Mouse (Mus musculus) heart, postnatal 0 days (tissue): ENCODE results near the gene Prdm2. TPM values are rescaled to one million over a fixed set of nuclear protein-coding genes. Genes with fewer than 3 reads are reported as not detected.

ENCODE experiments used
- ATAC-seq: fragments of 200-750 bp; cut with Nextera tagmentation; 2 replicates; pipeline ENCODE4 v1.8.0; 2017; ENCODE audit warnings: low read depth, moderate number of reproducible peaks, moderate library complexity; ENCODE audit not compliant: insufficient read depth
- DNase-seq: peaks from one replicate; pipeline ENCODE4 v3.0.0-alpha.2; 2016; ENCODE audit warnings: low spot score
- H3K27ac ChIP-seq: fragments of 300-500 bp; sonication (generic); 2 replicates; pipeline ENCODE4 v1.5.1; 2014; ENCODE audit warnings: low read depth, mild to moderate bottlenecking
- H3K27me3 ChIP-seq: fragments of 300-500 bp; sonication (generic); 2 replicates; pipeline ENCODE4 v1.6.1; 2014; ENCODE audit warnings: low read length, mixed read lengths; ENCODE audit not compliant: control insufficient read depth, insufficient read depth
- H3K36me3 ChIP-seq: fragments of 300-500 bp; sonication (generic); replicated peaks from 2 replicates; pipeline ENCODE4 v1.6.1; 2014; ENCODE audit warnings: low read length, mixed read lengths; ENCODE audit not compliant: control insufficient read depth, insufficient read depth
- H3K4me1 ChIP-seq: fragments of 300-500 bp; sonication (generic); 2 replicates; pipeline ENCODE4 v1.6.1; 2014; ENCODE audit warnings: antibody characterized with exemption; ENCODE audit not compliant: control insufficient read depth, insufficient read depth
- H3K4me2 ChIP-seq: fragments of 300-500 bp; sonication (generic); 2 replicates; pipeline ENCODE4 v1.6.1; 2014; ENCODE audit warnings: low read depth, mild to moderate bottlenecking, low read length, moderate library complexity
- H3K4me3 ChIP-seq: fragments of 300-500 bp; sonication (generic); 2 replicates; pipeline ENCODE4 v1.5.1; 2014; ENCODE audit warnings: low read depth, low read length
- H3K9ac ChIP-seq: fragments of 300-500 bp; sonication (generic); replicated peaks from 2 replicates; pipeline ENCODE4 v1.6.1; 2014; ENCODE audit warnings: low read depth, low read length, mixed read lengths
- H3K9me3 ChIP-seq: fragments of 300-500 bp; sonication (generic); replicated peaks from 2 replicates; pipeline ENCODE4 v1.6.1; 2016; ENCODE audit warnings: low read length; ENCODE audit not compliant: control insufficient read depth
- CTCF ChIP-seq: IDR thresholded peaks from 2 replicates; pipeline ENCODE4 v1.5.1; 2016; ENCODE audit warnings: antibody characterized with exemption, control low read depth, low read depth
- EP300 ChIP-seq: IDR thresholded peaks from 2 replicates; pipeline ENCODE4 v1.6.1; 2016; ENCODE audit warnings: antibody characterized with exemption, low read depth
- WGBS: fragments of 180-500 bp; shearing (Covaris S2); extraction: QIAGEN DNeasy Blood & Tissue Kit; methylation state at CpG from one replicate; pipeline ENCODE4 v1.1.7; 2014; 5-methylcytosine and 5-hydroxymethylcytosine counted together
- polyA plus RNA-seq: library from polyadenylated mRNA; unstranded; fragments of >200 nt; fragmentation: Nextera tagmentation; extraction: Ambion mirVana; gene quantifications from 2 replicates; pipeline ENCODE4 v1.2.1, GENCODE M21; 2015
- total RNA-seq: library from RNA; depleted of rRNA; stranded (reverse); fragments of >200 nt; gene quantifications from 2 replicates; pipeline ENCODE4 v1.2.3, GENCODE M21; 2014; ENCODE audit warnings: low replicate concordance

Prdm2 gene
- total and polyA plus RNA-seq, 2 experiments from 2014 or later: 5.5 to 5.8 TPM

- TF ChIP-seq EP300: no peak
- TF ChIP-seq CTCF: no peak
- Histone ChIP-seq H3K4me1 (no peaks in the 10 kb centered on the region), H3K4me2 (no peak overlapping the region), H3K9ac (no peak overlapping the region), H3K4me3 (no peak overlapping the region), H3K36me3 (no peaks in the 10 kb centered on the region), H3K9me3 (no peaks in the 10 kb centered on the region), H3K27ac (no peak overlapping the region), H3K27me3 (no peaks in the 10 kb centered on the region)
- no peak for ATAC-seq
- no peak for DNase-seq
- 85% methylated on average over 5 of the region's 5 CpGs for WGBS
Measured at GRCm38 (mm10) chr4:143194328-143194727, 18.5 kb downstream of the Prdm2 start.

- WGBS: 80% methylated on average over 6 of the region's 6 CpGs
Measured at GRCm38 (mm10) chr4:143193164-143193563, 19.6 kb downstream of the Prdm2 start.

GRCm38 (mm10) chr4:143191783-143192182, 21.0 kb downstream of the Prdm2 start:
- H3K27ac ChIP-seq: no peak overlapping the region
- H3K4me1 ChIP-seq: peaks cover 6% of the 10 kb centered on the region; the same call in 1 of the 2 replicates
- no peak for DNase-seq
- H3K27me3 ChIP-seq: no peaks in the 10 kb centered on the region
- no peak overlapping the region for H3K9ac ChIP-seq
- 80% methylated on average over 3 of the region's 3 CpGs for WGBS
- no peak for ATAC-seq
- H3K36me3 ChIP-seq: no peaks in the 10 kb centered on the region
- no peak overlapping the region for H3K4me2 ChIP-seq
- no peaks in the 10 kb centered on the region for H3K9me3 ChIP-seq
- H3K4me3 ChIP-seq: no peak overlapping the region
- TF ChIP-seq CTCF (no peak), EP300 (no peak)

More at GRCm38 (mm10) chr4:143193164-143193563, 19.6 kb downstream of the Prdm2 start:
- H3K4me2 ChIP-seq: no peak overlapping the region
- ATAC-seq (no peak), DNase-seq (no peak)
- H3K36me3 ChIP-seq: no peaks in the 10 kb centered on the region
- no peak overlapping the region for H3K27ac ChIP-seq
- H3K9me3 ChIP-seq: no peaks in the 10 kb centered on the region
- peaks cover 6% of the 10 kb centered on the region; the same call in 1 of the 2 replicates for H3K4me1 ChIP-seq
- no peak overlapping the region for H3K4me3 ChIP-seq
- no peaks in the 10 kb centered on the region for H3K27me3 ChIP-seq
- H3K9ac ChIP-seq: no peak overlapping the region
- no peak for TF ChIP-seq CTCF
- TF ChIP-seq EP300: no peak

- no peaks in the 10 kb centered on the region for H3K36me3 ChIP-seq
- no peak overlapping the region for H3K27ac ChIP-seq
- no peaks in the 10 kb centered on the region for H3K9me3 ChIP-seq
- H3K4me3 ChIP-seq: no peak overlapping the region
- no peaks in the 10 kb centered on the region for H3K27me3 ChIP-seq
- ATAC-seq: no peak
- 35% methylated on average over 4 of the region's 4 CpGs for WGBS
- peaks cover 6% of the 10 kb centered on the region; the same call in 1 of the 2 replicates for H3K4me1 ChIP-seq
- peak overlapping the region; percentile 31 for H3K4me2 ChIP-seq
- no peak for DNase-seq
- no peak for TF ChIP-seq EP300
- no peak for TF ChIP-seq CTCF
- H3K9ac ChIP-seq: no peak overlapping the region
Measured at GRCm38 (mm10) chr4:143190657-143191056, 22.1 kb downstream of the Prdm2 start.

- WGBS: 53% methylated on average over 5 of the region's 5 CpGs
- H3K4me1 ChIP-seq: peaks cover 6% of the 10 kb centered on the region; the same call in 1 of the 2 replicates
- ATAC-seq: no peak; the same call in 1 of the 2 replicates
- H3K9ac ChIP-seq: no peak overlapping the region
- no peak overlapping the region for H3K4me2 ChIP-seq
- no peaks in the 10 kb centered on the region for H3K36me3 ChIP-seq
- TF ChIP-seq CTCF (no peak), EP300 (no peak)
- no peak for DNase-seq
- no peak overlapping the region for H3K27ac ChIP-seq
- no peaks in the 10 kb centered on the region for H3K9me3 ChIP-seq
- H3K4me3 ChIP-seq: no peak overlapping the region
- no peaks in the 10 kb centered on the region for H3K27me3 ChIP-seq
Measured at GRCm38 (mm10) chr4:143188571-143189191, 24.1 kb downstream of the Prdm2 start.

GRCm38 (mm10) chr4:143186066-143186465, 26.7 kb downstream of the Prdm2 start:
- no peak for DNase-seq
- H3K36me3 ChIP-seq: no peaks in the 10 kb centered on the region
- H3K27ac ChIP-seq: no peak overlapping the region
- no peaks in the 10 kb centered on the region for H3K27me3 ChIP-seq
- H3K4me3 ChIP-seq: no peak overlapping the region
- no peak overlapping the region for H3K4me2 ChIP-seq
- TF ChIP-seq CTCF (no peak), EP300 (no peak)
- no peak overlapping the region for H3K9ac ChIP-seq
- peaks cover 6% of the 10 kb centered on the region; the same call in 1 of the 2 replicates for H3K4me1 ChIP-seq
- no peak for ATAC-seq
- H3K9me3 ChIP-seq: no peaks in the 10 kb centered on the region
